Mouse (Mus musculus) adrenal gland, adult 18-20 months (tissue): ENCODE results near the gene Tnip1. TPM values are rescaled to one million over a fixed set of nuclear protein-coding genes. Genes with fewer than 3 reads are reported as not detected.

ENCODE experiments used
- DNase-seq, 2 experiments: peaks; one replicate each; pipeline ENCODE4 v3.0.0; 2021 to 2022; ENCODE audit warnings: low spot score in 2 of 2
- long read RNA-seq, 2 experiments: library from polyadenylated mRNA; stranded (forward); transcript quantifications; one replicate each; pipeline ENCODE4 v2.0.0; 2021
- total RNA-seq, 2 experiments: library from RNA; stranded (reverse); gene quantifications; 1 replicate in 1 of 2; 2 replicates in 1 of 2; pipeline ENCODE4 v1.2.3; 2021

Gene Tnip1
- 10 to 100 TPM; 63.7 to 85.8 TPM for total RNA-seq
- long read RNA-seq, experiment 1, transcript Tnip1-206 (18 exons, 2,834 nt): major isoform, 6 of 56 reads
- long read RNA-seq, experiment 1, partial matches to known transcripts: 9 of 56 reads
- long read RNA-seq, experiment 1, other reads (novel, unspliced or antisense): 39 of 56 reads
- long read RNA-seq, experiment 2, transcript Tnip1-206 (18 exons, 2,834 nt): major isoform, 5 of 69 reads
- long read RNA-seq, experiment 2, partial matches to known transcripts: 18 of 69 reads
- long read RNA-seq, experiment 2, other reads (novel, unspliced or antisense): 43 of 69 reads

- no peak for DNase-seq
Measured at GRCm38 (mm10) chr11:54962810-54963209, at the start of gene Tnip1. Gene Tnip1 (minus strand): TSS chr11:54962917.

- DNase-seq: no peak
Measured at GRCm38 (mm10) chr11:55011440-55011839, 48.7 kb upstream of the Tnip1 start.

- no peak for DNase-seq
Measured at GRCm38 (mm10) chr11:55008230-55008629, 45.5 kb upstream of the Tnip1 start.

- no peak for DNase-seq
Measured at GRCm38 (mm10) chr11:55005684-55006083, 43.0 kb upstream of the Tnip1 start.

GRCm38 (mm10) chr11:55004970-55005502 lies 42.3 kb upstream of the Tnip1 start:
- DNase-seq: no peak

GRCm38 (mm10) chr11:54998708-54999107 lies 36.0 kb upstream of the Tnip1 start:
- no peak for DNase-seq

- DNase-seq: peak; percentile 47 to 52
Measured at GRCm38 (mm10) chr11:54998284-54998683, 35.6 kb upstream of the Tnip1 start.

GRCm38 (mm10) chr11:54996176-54996575 lies 33.5 kb upstream of the Tnip1 start:
- DNase-seq: no peak

- DNase-seq: no peak
Measured at GRCm38 (mm10) chr11:54989920-54990319, 27.2 kb upstream of the Tnip1 start.

- DNase-seq: no peak
Measured at GRCm38 (mm10) chr11:54988754-54989349, 26.1 kb upstream of the Tnip1 start.

GRCm38 (mm10) chr11:54987974-54988373 lies 25.3 kb upstream of the Tnip1 start:
- no peak for DNase-seq

GRCm38 (mm10) chr11:54985086-54985485 lies 22.4 kb upstream of the Tnip1 start:
- DNase-seq: no peak

GRCm38 (mm10) chr11:54984581-54984980 lies 21.9 kb upstream of the Tnip1 start:
- no peak for DNase-seq

GRCm38 (mm10) chr11:54984085-54984484 lies 21.4 kb upstream of the Tnip1 start:
- peak; percentile 80 to 82 for DNase-seq

GRCm38 (mm10) chr11:54982520-54982919 lies 19.8 kb upstream of the Tnip1 start:
- DNase-seq: no peak

- DNase-seq: no peak
Measured at GRCm38 (mm10) chr11:54981630-54982029, 18.9 kb upstream of the Tnip1 start.

GRCm38 (mm10) chr11:54977385-54977937 lies 14.7 kb upstream of the Tnip1 start:
- DNase-seq: no peak

- no peak for DNase-seq
Measured at GRCm38 (mm10) chr11:54976351-54976750, 13.6 kb upstream of the Tnip1 start.

GRCm38 (mm10) chr11:54975756-54976155 lies 13.0 kb upstream of the Tnip1 start:
- DNase-seq: no peak

- no peak for DNase-seq
Measured at GRCm38 (mm10) chr11:54975340-54975739, 12.6 kb upstream of the Tnip1 start.

GRCm38 (mm10) chr11:54974639-54975038 lies 11.9 kb upstream of the Tnip1 start:
- no peak for DNase-seq
